Mouse (Mus musculus) cerebellum, adult (tissue): ENCODE measurements around the gene Rnf40.
"Not testable (repeated sequence)": the region's sequence is repeated elsewhere in the genome, so short reads cannot be mapped to it uniquely, and the experiment has no call there.

Experiments used
- ATAC-seq: cut with Nextera tagmentation; 2 replicates; pipeline ENCODE4 v1.9.2; 2017; ENCODE audit warnings: mild to moderate bottlenecking, moderate library complexity, mixed read lengths; ENCODE audit not compliant: insufficient number of reproducible peaks, low FRiP score, low TSS enrichment

Rnf40 gene

DNA sequence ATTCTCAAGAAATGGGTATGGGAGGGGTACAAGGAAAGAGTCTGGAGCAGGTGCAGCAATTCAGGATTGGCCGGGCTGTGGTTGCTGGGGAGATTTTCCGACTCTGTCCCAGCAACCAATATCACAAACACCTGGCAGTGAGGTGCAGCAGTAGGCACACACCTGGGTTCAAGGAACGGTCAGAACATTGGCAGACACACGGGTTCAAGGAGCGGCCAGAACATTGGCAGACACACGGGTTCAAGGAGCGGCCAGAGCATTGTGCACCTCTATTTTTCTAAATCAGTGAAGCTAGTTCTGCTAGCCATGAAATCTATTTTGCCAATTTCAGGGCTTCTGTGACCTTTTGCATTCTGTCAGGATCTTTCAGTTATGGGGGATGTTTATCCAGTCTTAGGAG is 59.0 kb downstream of the Rnf40 start:
- ATAC-seq, result not testable (repeated sequence)

DNA sequence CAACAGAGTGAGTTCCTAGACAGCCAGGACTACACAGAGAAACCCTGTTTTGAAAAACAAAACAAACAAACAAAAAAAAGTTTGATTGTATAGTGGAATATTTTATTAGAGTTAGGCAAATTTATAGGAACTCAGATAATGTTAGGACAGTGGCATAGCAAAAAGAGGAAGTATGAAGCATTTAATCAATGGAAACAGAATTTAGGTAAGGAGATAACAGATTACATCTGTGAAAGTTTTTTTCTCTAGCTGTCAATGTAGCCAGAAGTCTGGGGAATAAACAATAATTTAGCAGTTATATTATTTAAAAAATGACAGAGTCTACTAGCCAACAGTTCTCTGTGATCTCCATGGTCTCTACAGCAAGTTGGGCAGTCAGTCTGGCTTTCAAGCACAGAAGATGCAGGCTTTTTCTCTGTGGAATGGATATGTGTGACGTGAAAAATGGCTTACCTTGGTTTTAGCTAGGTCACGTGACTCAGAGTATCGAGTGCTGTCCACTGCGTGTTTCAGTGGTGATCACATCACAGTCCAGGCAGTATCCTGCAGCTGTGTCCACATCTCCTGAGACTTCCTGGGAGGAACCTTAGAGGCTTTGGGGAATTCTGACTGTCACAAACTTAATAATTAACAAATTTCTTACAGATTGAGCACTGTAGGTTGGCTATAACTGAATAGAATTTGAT is 60.1 kb downstream of the Rnf40 start:
- no peak for ATAC-seq

DNA sequence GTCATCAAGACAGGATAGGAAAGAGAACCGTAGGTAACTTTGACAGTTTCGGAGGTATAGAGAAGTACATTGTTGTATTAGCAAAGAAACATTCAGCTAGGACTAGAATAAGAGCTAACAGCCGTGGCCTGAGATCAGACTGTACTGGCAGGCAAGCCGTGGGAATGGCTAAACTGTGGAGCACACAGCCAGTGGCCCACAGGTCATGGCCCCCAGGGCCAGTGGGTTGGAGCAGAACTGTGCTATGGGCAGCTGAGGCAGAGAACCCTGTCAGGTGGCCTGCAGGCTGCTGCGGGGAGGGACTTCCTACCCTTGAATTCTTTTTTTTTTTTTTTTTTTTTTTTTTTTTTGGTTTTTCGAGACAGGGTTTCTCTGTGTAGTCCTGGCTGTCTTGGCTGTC is 60.6 kb downstream of the Rnf40 start:
- no peak for ATAC-seq

DNA sequence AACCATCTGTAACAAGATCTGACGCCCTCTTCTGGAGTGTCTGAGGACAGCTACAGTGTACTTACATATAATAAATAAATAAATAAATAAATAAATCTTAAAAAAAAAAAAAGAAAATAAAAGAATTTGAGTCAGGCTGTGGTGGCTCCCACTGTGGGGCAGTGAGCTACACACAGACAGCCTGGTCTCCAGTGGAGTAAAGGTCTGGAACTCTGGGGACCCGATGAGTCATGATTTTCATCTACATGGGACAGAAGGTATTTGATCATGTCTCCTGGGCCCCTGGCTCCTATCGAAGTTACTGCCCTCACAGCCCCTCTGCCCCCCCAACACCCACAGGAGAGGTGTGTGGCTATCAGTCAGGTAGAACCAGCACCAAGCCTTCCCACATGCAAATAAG is 63.1 kb downstream of the Rnf40 start:
- ATAC-seq, result no peak

DNA sequence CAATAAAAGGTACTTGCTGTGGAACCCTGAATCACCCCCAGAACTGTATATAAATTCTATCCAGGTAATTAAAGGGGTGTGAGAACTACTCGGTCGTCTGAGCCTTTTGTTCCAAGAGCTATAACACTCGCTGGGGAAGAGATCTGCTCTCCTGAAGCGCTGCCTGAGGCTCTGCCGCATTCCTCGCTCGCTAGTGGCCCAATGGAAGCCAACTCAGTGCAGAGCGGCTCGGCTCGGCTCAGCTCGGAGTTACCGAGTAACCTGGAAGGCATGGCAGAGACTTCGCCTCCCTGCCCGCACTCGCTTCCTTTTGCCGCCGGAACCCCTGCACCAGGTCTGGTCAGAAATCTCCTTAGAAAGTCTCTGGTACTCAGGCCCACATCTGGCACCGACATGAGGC is 63.5 kb downstream of the Rnf40 start:
- no peak for ATAC-seq

DNA sequence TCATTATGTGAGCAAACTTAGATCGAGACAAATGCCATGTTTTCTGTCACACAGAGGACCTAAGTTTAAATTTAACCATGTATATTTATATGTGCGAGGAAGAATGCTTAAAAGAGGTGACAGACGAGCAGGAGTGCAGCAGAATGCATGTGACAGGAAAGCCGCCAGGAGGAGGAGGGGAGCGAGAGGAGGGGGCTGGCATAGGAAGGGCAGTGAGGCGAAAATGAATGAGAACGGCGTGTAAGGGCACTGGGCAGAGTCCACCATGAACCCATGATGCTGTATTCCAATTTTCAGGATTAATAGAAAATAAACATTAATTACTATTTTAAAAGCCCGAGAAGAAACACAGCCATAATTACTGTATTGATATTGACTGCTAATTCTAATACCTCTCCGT is 65.8 kb downstream of the Rnf40 start:
- no peak for ATAC-seq
